Mouse (Mus musculus) layer of hippocampus, postnatal 25 days (tissue): Measurements from ENCODE around the gene Fjx1. TPM values are rescaled to one million over a fixed set of nuclear protein-coding genes. Genes with fewer than 3 reads are reported as not detected.

Experiments
- DNase-seq, 2 experiments: peaks; one replicate each; pipeline ENCODE4 v3.0.0; 2022; ENCODE audit warnings: mixed read lengths in 2 of 2, low spot score in 1 of 2; ENCODE audit errors: extremely low spot score in 1 of 2
- total RNA-seq, 2 experiments: library from RNA; stranded (reverse); gene quantifications; 2 replicates each; pipeline ENCODE4 v1.2.3; 2021

Fjx1 gene
- total RNA-seq, 2 experiments from 2014 or later: 61.6 to 61.7 TPM

DNA sequence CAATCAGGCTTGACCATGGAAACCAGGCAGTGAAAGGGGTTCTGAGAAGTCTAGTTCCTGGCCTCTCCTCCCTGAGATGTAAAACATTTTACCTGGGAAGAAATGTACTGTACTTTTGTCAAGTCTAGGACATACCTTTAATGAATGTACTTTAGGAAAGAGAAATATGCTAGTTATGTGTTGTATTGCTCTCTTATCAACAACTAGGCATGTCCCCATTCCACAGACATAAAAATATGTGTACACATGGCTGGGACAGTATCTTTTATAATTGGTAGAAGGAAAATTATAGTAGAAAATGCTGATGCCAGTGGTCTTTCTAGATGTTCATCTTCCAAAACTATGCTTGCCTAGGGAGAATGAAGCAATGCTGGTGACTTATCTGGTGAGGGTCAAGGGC, 24.3 kb downstream of the Fjx1 start:
- DNase-seq: no peak

DNA sequence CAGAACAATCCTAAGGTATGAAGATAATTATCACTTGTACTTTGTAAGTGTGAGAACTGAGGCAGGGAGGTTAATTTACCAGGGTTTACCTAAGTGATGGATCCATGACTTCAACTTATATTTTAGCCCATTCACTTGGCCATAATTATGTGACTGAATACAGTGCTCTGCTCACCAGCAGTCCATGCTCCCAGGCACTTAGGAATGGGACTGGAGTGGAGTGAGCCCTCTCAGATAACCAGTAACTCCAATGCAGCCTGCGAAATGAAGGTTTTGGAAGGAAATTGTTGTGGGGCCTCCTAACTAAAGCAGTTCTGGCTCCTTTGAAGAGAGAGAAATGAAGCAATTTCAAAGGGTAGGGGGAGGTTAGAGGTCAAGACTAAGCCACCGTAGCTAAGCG, 25.9 kb downstream of the Fjx1 start:
- no peak for DNase-seq

DNA sequence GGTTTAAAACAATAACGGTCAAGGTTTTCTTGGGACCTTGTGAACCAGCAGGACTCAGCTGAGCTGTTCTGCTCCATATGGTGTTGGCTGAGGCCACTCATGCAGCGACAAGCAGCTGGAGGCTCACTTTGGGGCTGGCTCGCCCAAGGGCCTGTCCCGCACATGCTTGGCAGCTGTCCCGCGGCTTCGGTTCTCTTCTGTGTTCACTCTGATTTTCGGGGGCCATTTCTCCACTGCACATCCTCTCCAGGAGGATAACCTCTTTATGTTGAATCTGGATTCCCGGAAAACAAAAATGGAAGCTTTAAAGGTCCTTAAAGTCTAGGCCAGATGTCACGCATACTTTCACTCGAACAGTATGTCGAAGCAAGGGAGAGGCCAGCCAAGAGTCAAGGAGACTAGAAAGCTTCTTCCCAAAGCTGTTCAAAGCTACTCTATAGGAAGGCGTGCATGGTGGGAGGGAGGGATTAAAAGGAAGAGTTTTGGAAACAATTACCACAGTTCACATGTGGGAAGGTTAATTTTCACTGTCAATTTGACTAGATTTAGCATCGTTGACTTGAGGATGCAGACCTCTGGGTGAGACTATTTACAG, 36.1 kb downstream of the Fjx1 start:
- no peak for DNase-seq

DNA sequence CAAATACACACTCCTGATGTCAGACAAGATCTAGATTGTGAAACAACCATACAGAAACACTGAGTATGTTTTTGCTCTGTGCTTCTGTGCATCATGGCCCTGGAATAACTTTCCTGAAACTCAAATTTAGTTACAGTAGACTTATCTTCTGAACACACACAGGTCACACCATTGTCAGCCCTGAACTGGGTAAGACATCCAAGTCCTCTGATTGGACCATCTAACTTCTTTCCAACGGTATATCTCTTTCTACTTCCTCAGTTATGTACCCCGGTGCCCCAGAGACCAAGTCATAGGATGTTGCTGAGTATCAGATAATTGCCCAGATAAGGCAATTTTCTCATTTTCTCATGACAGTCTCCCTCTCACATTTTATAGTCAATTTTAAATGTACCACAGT, 39.6 kb downstream of the Fjx1 start:
- no peak for DNase-seq

DNA sequence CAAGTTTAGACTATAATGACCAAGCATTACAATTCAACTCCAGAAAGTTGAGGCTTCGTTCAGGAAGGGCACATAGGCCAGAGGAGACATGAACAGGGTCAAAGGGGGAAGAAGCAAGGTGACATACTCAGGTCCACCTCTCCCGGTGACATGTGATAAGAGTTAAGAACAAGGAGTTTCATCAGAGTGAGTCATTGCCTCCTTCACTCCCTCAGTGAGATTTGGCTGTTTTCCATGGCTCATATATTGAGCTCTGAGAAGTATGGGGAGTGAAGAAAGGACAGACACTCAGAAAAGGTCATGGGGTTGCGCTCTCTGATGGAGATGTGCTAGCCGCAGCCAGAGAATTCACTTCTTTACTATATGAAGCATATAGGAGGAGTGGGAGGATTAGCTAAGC, 41.7 kb downstream of the Fjx1 start:
- DNase-seq: no peak

DNA sequence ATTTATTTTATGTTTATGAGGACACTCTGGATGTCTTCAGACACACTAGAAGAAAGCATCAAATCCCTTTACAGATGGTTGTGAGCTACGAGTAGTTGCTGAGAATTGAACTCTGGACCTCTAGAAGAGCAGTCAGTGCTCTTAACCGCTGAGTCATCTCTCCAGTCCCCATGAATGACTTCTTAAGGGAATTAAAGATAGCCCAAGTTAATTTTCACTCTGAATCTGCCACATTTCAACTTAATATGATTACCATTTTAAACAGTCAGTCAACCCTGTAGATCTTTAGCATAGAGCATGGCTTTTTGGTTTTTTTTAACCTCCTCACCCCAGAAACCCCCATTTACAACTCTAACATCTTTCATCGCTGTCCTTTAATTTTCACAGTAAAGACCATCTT, 42.6 kb downstream of the Fjx1 start:
- DNase-seq: no peak

DNA sequence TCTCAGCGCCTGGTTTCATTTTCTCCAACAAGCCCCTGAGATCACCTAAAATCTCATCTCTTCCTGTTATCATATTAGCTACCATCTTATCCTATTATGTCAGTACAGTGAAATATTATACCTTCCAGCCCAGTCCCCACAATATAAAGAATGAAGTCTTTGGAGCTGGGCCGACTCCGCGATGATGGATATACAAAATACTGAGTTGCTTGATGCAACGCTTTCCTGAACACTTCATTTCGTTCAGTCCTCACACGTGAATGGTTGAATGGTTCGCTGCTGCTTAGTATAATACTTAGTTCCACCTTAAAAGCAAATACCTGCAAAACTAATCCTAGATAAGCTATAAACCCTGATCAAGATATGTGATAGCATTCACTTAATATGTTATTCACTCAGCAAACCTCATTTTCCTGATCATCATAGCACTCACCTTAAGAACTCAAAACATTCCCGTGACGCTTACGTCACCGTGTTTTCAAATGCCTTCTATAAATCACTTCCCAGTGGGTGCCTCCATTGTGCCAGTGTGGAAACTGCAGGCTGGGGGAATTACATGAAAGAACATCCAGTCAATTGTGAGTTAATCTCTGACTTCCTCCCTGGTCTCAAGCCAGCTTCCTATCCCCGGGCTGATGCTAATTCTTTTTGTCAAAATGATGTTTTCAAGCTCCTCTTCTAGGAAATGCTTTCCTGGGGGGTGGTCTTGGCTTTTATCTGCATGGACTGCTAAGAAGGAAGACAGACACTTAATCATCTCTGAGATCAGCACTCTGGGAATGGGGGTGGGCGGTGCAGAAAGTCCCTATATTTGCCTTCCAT, 44.7 kb downstream of the Fjx1 start, which contains the start of gene Trim44:
TSS of gene Trim44 (minus strand) at position 466 of the 822 bp plus-strand sequence.
- DNase-seq: no peak

DNA sequence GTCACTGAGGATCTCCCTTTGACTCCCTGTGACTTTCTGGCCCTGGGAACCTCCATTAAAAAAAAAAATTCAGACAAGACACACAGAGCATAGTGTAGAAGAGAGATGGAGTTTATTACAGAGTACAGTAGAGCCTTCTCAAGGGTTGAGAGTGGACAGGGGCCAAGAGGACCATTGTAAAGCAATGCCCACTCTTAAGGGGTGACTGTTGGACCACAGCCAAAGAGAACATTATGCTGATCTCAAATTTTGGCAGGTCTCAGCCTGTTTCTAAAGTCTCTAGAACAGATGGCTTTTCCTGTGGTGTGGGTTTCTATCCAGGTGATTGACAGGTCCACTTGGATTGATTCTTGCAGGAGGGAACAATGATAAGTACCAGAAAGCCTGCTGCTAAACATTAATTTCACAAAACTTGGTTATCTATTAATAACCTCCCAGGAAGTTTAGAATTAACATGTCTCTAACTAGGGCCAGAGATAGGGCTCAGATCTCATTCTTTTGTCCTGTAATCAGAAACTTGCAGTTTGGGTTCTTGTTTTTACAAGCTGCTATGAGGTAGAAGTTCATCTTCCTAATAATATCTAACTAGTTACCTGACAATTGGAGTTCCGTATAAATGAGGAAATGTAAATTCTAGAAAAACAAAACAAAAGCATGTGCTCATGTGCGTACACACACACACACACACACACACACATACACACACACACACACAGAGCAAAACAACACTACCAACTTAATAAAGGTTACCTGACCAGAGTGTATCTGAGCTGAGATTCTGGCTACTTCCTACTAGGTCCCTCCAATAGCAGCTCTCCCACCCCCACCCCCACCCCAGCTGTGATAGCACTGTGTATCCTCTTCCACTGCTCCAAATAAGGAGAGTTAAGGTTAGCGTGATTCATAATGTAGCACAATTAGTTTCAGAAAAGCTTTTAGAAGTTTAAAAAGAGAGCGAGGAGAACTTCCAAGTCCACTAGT, 45.7 kb downstream of the Fjx1 start:
- DNase-seq: no peak

DNA sequence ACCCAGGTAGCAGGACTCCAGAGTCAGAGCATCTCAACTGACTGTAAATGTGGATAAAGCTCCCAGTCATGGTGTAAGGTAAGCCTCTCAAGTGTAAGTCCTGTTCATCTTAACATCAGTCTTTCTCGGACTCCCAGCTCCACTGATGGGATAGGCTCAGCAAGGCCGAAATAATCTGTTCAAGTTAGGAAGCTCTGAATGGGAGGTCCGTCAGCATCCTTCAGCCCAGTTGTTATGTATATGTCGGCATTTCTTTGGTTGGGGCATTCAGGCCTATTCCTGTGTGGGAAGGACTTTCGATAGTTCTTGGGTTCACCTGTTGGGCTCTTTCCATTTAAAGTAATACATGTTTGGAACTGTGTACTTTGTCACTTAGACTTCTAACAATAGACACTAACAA, 48.3 kb downstream of the Fjx1 start:
- no peak for DNase-seq

DNA sequence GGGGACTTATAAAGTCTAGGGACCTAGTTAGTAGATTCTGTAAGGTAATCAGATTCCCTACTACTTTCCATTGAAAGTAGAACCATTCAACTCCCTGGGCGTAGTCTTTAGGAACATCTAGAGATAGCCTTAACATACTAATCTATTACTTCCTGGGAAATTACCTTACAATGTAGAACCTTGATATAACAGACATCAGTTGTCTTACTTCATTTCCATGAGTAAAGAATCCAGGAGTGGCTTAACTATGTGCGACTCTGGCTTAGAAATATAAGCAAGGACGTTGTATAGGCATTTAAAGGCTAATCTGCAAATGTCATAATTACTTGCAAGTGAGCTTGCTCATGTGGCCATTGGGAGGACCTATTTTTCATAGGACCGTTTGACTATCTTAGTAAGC, 49.0 kb downstream of the Fjx1 start:
- DNase-seq: no peak

DNA sequence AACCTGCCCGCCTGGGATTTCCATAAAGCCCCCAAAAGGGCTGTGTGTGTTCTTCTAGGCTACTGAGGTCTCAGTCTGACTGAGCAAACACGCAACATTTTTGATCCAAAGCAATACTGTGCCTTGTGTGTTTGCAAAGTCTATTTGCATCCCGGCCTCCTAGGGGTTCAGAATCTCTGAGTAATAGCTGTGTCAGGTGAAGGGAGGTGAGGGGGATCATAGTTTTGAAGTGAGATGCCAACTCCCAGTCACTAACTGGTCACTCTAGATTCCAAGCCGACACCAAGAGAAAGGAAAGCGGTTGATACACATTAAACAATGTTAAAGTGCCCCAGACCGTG, 51.0 kb downstream of the Fjx1 start:
- peak in 1 of 2 experiments; percentile 9 for DNase-seq

DNA sequence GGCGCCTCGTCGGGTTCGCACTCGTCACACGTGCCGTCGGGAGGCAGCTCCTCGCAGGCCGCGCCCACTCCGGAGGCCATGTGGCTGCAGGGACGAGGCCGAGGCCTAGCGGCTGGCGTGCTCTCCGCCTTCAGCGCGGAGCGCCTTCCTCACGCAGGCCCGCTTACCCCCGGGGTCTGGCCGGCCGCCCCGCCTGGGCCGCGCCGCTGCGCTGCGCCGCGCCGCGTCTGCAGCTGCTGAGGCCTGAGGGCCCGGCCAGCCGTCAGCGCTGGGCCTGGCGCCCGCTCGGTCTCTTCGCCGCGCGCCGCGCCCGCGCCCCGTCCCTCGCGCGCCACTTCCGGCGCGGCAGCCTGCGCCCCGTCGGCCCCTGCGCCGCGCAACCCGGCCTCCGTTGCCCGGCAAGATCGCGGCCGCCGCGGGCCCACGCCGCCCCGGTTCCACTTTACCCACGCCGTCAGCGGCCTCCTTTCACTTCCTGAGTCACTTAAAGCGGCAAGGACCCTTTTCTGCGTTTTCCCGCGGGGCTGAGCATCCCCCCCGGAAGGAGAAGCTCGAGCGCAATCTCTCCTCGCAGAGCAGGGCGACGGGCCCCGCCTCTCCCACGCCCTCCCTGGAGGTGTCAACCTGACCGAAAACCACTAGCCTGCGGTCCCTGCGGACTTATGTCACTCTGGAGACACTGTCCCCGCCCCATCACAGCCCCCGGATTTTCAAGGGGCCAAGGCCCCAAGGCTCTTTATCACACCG, 51.5 kb downstream of the Fjx1 start:
- peak; percentile 72 to 85 for DNase-seq

DNA sequence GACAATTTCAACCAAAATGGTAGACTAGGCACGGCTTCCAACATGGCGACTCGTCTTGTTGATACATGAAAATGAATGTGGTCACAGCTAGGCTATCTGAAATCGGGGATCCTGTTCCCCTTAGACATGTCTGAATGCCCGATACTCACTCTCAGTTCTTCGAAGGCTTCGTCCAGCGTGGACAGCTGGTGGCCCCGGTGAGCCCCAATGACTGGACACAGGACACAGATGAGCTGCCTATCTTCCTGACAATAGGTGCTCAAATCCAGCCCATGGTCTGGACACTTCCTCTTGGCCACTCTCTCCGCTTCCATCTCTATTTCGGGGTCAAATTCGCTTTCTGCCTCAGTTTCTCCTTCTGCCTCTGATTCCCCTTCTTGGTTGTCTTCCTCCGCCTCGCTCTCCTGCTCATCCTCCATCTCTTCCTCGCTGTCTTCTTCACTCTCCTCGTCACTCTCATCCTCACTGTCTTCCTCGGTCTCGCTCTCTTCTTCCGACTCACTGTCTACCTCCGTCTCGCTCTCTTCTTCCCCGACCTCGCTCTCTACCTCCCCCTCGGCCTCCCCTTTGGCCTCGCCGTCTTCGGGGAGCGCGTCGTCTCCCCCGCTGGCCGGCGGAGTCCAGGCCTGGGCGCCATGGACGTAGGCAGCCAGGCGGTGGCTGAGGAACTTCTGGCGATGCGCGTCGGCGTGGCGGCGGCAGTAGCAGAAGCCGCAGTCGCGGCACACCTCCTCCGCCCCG, 52.3 kb downstream of the Fjx1 start:
- no peak for DNase-seq

Other genes starting within 250 kb of the Fjx1 start
- gene Trim44, start 44.7 kb downstream of the Fjx1 start, total RNA-seq: 100 to 1,000 TPM; 153 to 165 TPM
- 1 to 10 TPM; 8.8 to 8.9 TPM for gene Pamr1, start 97.5 kb upstream of the Fjx1 start, total RNA-seq
- 1,000 to 10,000 TPM; 1,831 to 2,193 TPM for gene Slc1a2, start 206.2 kb upstream of the Fjx1 start, total RNA-seq